Comparison of ENCODE assay signal across 21 mouse cellular contexts in genomic region chr13:111950042-111950441, GRCm38 (mm10).
A peak's percentile ranks its signal among the peaks of the same experiment; 100 is the strongest.
DNase-seq lines count a peak whose midpoint lies in the region; ATAC-seq and TF ChIP-seq lines count a peak whose summit lies in the region.
"Had no signal": no experiment of that assay in that cellular context is flagged by ENCODE, and none has a peak within 500 bp of the region (broad histone marks: within the 10 kb centered on the region; RNA-seq: fewer than 3 reads in every experiment).

No protein-coding gene starts in this region.

- no peaks in the 10 kb centered on the region for H3K9me3 ChIP-seq in lung, embryonic 14.5 days (ENCODE audit: low read depth, low read length)
- no peaks in the 10 kb centered on the region for H3K9me3 ChIP-seq in MEL (replicated peaks; ENCODE audit: insufficient read depth, low read length)
- no peaks in the 10 kb centered on the region for H3K9me3 ChIP-seq in midbrain, embryonic 11.5 days (ENCODE audit: control insufficient read depth, low read length)
- H3K9me3 ChIP-seq: embryonic facial prominence, embryonic 10.5 days; embryonic facial prominence, embryonic 12.5 days; G1E had no signal

- H3K27ac ChIP-seq in lung, embryonic 14.5 days (ENCODE audit: low read depth): no peak overlapping the region
- no peak overlapping the region for H3K27ac ChIP-seq in MEL (ENCODE audit: control insufficient read depth, low read depth, low read length)
- H3K27ac ChIP-seq in midbrain, embryonic 11.5 days (ENCODE audit: low read depth, low read length): no peak overlapping the region
- H3K27ac ChIP-seq: embryonic facial prominence, embryonic 10.5 days; embryonic facial prominence, embryonic 12.5 days had no signal

- DNase-seq in lung, embryonic 14.5 days: no peak
- DNase-seq in lung, adult 2 months: no peak
- DNase-seq in ES-CJ7 (ENCODE audit: low read depth, low spot score) (peak; percentile 19), MEL (ENCODE audit: low read depth, low spot score) (no peak), ZHBTc4 (ENCODE audit: low read depth, low spot score) (peak; percentile 22)
- DNase-seq in midbrain, embryonic 11.5 days (ENCODE audit: low spot score, missing footprints): no peak
- no peak for DNase-seq in spleen, postnatal 36 days (ENCODE audit: low spot score in 2 of 2)
- DNase-seq in right cerebral cortex, postnatal 10 days (ENCODE audit: low spot score in 2 of 2): no peak
- DNase-seq: adrenal gland, adult 2 months; adrenal gland, postnatal 10 days; adrenal gland, postnatal 25 days; cerebellum, adult 11-12 months; cerebellum, adult 2 months; cerebellum, adult 9-10 months; cerebellum, postnatal 10 days; cerebellum, postnatal 25 days had no signal

- WGBS in lung, embryonic 14.5 days: 88% methylated on average over 1 of the region's 1 CpGs
- 95% methylated on average over 1 of the region's 1 CpGs for WGBS in lung, adult 2 months
- WGBS in midbrain, embryonic 11.5 days: 79% methylated on average over 1 of the region's 1 CpGs

- H3K4me2 ChIP-seq in lung, embryonic 14.5 days: no peak overlapping the region
- H3K4me2 ChIP-seq in midbrain, embryonic 11.5 days: no peak overlapping the region
- H3K4me2 ChIP-seq: embryonic facial prominence, embryonic 12.5 days had no signal

- H3K79me2 ChIP-seq in MEL (ENCODE audit: control insufficient read depth, insufficient read depth, low read length, poor library complexity): no peaks in the 10 kb centered on the region

- TF ChIP-seq RAD21 in MEL (IDR thresholded peaks at IDR 0.05; ENCODE audit: low read depth, low read length): no peak

- no peaks in the 10 kb centered on the region for H3K36me3 ChIP-seq in lung, embryonic 14.5 days (ENCODE audit: insufficient read depth)
- peaks cover 0 to 20% of the 10 kb centered on the region in 2 experiments; a peak in 2 of 4 replicates for H3K36me3 ChIP-seq in MEL (ENCODE audit: control insufficient read depth in 1 of 2, insufficient read depth in 2 of 2, low read length in 2 of 2)
- H3K36me3 ChIP-seq in midbrain, embryonic 11.5 days (ENCODE audit: control insufficient read depth, insufficient read depth, low read length): no peaks in the 10 kb centered on the region
- H3K36me3 ChIP-seq: embryonic facial prominence, embryonic 10.5 days; embryonic facial prominence, embryonic 12.5 days; G1E had no signal

- ATAC-seq in lung, embryonic 14.5 days (ENCODE audit: insufficient read depth): 0 out of 2 replicates have a peak, but pooled peaks have one; percentile 16
- no peak for ATAC-seq in midbrain, embryonic 11.5 days (ENCODE audit: low FRiP score)
- ATAC-seq: forebrain, embryonic 14.5 days; forebrain, embryonic 16.5 days had no signal

- H3K4me3 ChIP-seq in lung, embryonic 14.5 days (ENCODE audit: low read depth, low read length): no peak overlapping the region
- H3K4me3 ChIP-seq in lung, adult 2 months (replicated peaks; ENCODE audit: extremely low read depth, low read depth, low read length): no peak overlapping the region
- H3K4me3 ChIP-seq in MEL (ENCODE audit: control insufficient read depth in 1 of 2, insufficient read depth in 1 of 2, low read depth in 2 of 2, low read length in 2 of 2): no peak overlapping the region
- H3K4me3 ChIP-seq in midbrain, embryonic 11.5 days (ENCODE audit: low read depth, low read length): no peak overlapping the region
- H3K4me3 ChIP-seq: embryonic facial prominence, embryonic 10.5 days; embryonic facial prominence, embryonic 12.5 days had no signal

- peaks cover 10% of the 10 kb centered on the region for H3K4me1 ChIP-seq in lung, embryonic 14.5 days (ENCODE audit: insufficient read depth)
- no peaks in the 10 kb centered on the region; the same call in 1 of the 2 replicates for H3K4me1 ChIP-seq in lung, adult 2 months (ENCODE audit: control insufficient read depth, insufficient read depth, low read length)
- H3K4me1 ChIP-seq in MEL (ENCODE audit: control insufficient read depth in 1 of 2, insufficient read depth in 2 of 2, low read length in 2 of 2): peaks cover 16% of the 10 kb centered on the region in 2 experiments
- no peaks in the 10 kb centered on the region for H3K4me1 ChIP-seq in midbrain, embryonic 11.5 days (ENCODE audit: control insufficient read depth, insufficient read depth, low read length)

- no peak for TF ChIP-seq EP300 in MEL (IDR thresholded peaks at IDR 0.05; ENCODE audit: low read depth in 1 of 2, low read length in 2 of 2)

- no peak overlapping the region for H3K9ac ChIP-seq in lung, embryonic 14.5 days
- no peak overlapping the region for H3K9ac ChIP-seq in MEL (ENCODE audit: control insufficient read depth, low read depth, low read length, poor library complexity, severe bottlenecking)
- no peak overlapping the region for H3K9ac ChIP-seq in midbrain, embryonic 11.5 days (ENCODE audit: low read length)
- H3K9ac ChIP-seq: embryonic facial prominence, embryonic 12.5 days had no signal

- TF ChIP-seq CTCF in lung, embryonic 14.5 days (IDR thresholded peaks at IDR 0.05; ENCODE audit: low read depth): no peak
- TF ChIP-seq CTCF in lung, adult 2 months (IDR thresholded peaks at IDR 0.05; ENCODE audit: insufficient read depth, low read length): no peak
- TF ChIP-seq CTCF in MEL (IDR thresholded peaks at IDR 0.05 in 2 of 3, conservative IDR thresholded peaks at IDR 0.05 in 1 of 3; ENCODE audit: control insufficient read depth in 1 of 3, insufficient read depth in 1 of 3, low read depth in 2 of 3, low read length in 3 of 3, poor library complexity in 1 of 3, severe bottlenecking in 1 of 3): no peak

- no peaks in the 10 kb centered on the region for H3K27me3 ChIP-seq in lung, embryonic 14.5 days (ENCODE audit: insufficient read depth, low read length)
- no peaks in the 10 kb centered on the region for H3K27me3 ChIP-seq in MEL (ENCODE audit: control insufficient read depth in 1 of 2, insufficient read depth in 2 of 2, low read length in 2 of 2)
- H3K27me3 ChIP-seq in midbrain, embryonic 11.5 days (ENCODE audit: control insufficient read depth, insufficient read depth, low read length): no peaks in the 10 kb centered on the region
- H3K27me3 ChIP-seq: embryonic facial prominence, embryonic 12.5 days had no signal

- no peak for TF ChIP-seq POLR2A in lung, adult 2 months (IDR thresholded peaks at IDR 0.05; ENCODE audit: borderline replicate concordance, extremely low read depth, low read depth, low read length)
- TF ChIP-seq POLR2A in MEL (IDR thresholded peaks at IDR 0.05; ENCODE audit: control insufficient read depth in 1 of 2, insufficient read depth in 1 of 2, low read depth in 1 of 2, low read length in 2 of 2, poor library complexity in 1 of 2): no peak

TF ChIP-seq in MEL, 35 proteins besides CTCF, POLR2A, EP300 and RAD21:
- TF ChIP-seq RCOR1 (IDR thresholded peaks at IDR 0.05; ENCODE audit: low read depth, low read length): no peak
- no peak for TF ChIP-seq CHD2 (IDR thresholded peaks at IDR 0.05; ENCODE audit: low read length)
- peak; percentile 97 for TF ChIP-seq MAFK (IDR thresholded peaks at IDR 0.05; ENCODE audit: borderline replicate concordance, low read depth, low read length)
- no peak for TF ChIP-seq MAX (IDR thresholded peaks at IDR 0.05; ENCODE audit: low read length)

Comparison
In these comparisons a context has a peak if more than half of its experiments do, and no peak if none do; other contexts are left out.
1. DNase-seq: peak in ES-CJ7 (single experiment) and ZHBTc4 (single experiment); none in lung, embryonic 14.5 days (single experiment), lung, adult 2 months (single experiment), MEL (single experiment), midbrain, embryonic 11.5 days (single experiment), spleen, postnatal 36 days (0 of 2) and right cerebral cortex, postnatal 10 days (0 of 2).